Mouse (Mus musculus) kidney, postnatal 0 days (tissue): ENCODE data around the gene Ms4a6b. TPM values are rescaled to one million over a fixed set of nuclear protein-coding genes. Genes with fewer than 3 reads are reported as not detected.
"Not testable (repeated sequence)": the region's sequence is repeated elsewhere in the genome, so short reads cannot be mapped to it uniquely, and the experiment has no call there.

Experiments used
- ATAC-seq: fragments of 200-750 bp; cut with Nextera tagmentation; replicated peaks from 2 replicates; pipeline ENCODE4 v1.8.0; 2017; ENCODE audit warnings: low read depth, moderate number of reproducible peaks, moderate TSS enrichment, moderate library complexity; ENCODE audit not compliant: low FRiP score
- DNase-seq: peaks from one replicate; pipeline ENCODE4 v3.0.0-alpha.2; 2016; ENCODE audit warnings: low spot score
- H3K27ac ChIP-seq: fragments of 300-500 bp; sonication (generic); 2 replicates; pipeline ENCODE4 v1.5.1; 2014; ENCODE audit warnings: mild to moderate bottlenecking
- H3K27me3 ChIP-seq: fragments of 300-500 bp; sonication (generic); 2 replicates; pipeline ENCODE4 v1.6.1; 2014; ENCODE audit warnings: low read length, mixed read lengths; ENCODE audit not compliant: insufficient read depth
- H3K36me3 ChIP-seq: fragments of 300-500 bp; sonication (generic); 2 replicates; pipeline ENCODE4 v1.6.1; 2014; ENCODE audit warnings: low read length, mixed read lengths; ENCODE audit not compliant: insufficient read depth
- H3K4me1 ChIP-seq: fragments of 300-500 bp; sonication (generic); replicated peaks from 2 replicates; pipeline ENCODE4 v1.6.1; 2014; ENCODE audit warnings: antibody characterized with exemption, low read length, mixed read lengths; ENCODE audit not compliant: insufficient read depth
- H3K4me2 ChIP-seq: fragments of 300-500 bp; sonication (generic); 2 replicates; pipeline ENCODE4 v1.6.1; 2014; ENCODE audit warnings: mild to moderate bottlenecking, low read length, moderate library complexity, mixed read lengths
- H3K4me3 ChIP-seq: fragments of 300-500 bp; sonication (generic); replicated peaks from 2 replicates; pipeline ENCODE4 v1.5.1; 2014; ENCODE audit warnings: low read depth, low read length
- H3K9ac ChIP-seq: fragments of 300-500 bp; sonication (generic); 2 replicates; pipeline ENCODE4 v1.6.1; 2014; ENCODE audit warnings: low read depth, low read length
- H3K9me3 ChIP-seq: fragments of 300-500 bp; sonication (generic); replicated peaks from 2 replicates; pipeline ENCODE4 v1.6.1; 2016; ENCODE audit warnings: low read length, inconsistent platforms, mixed read lengths
- CTCF ChIP-seq: IDR thresholded peaks from 2 replicates; pipeline ENCODE4 v1.5.1; 2016; ENCODE audit warnings: antibody characterized with exemption, low read depth, mild to moderate bottlenecking, moderate library complexity
- WGBS: fragments of 180-500 bp; shearing (Covaris S2); extraction: QIAGEN DNeasy Blood & Tissue Kit; methylation state at CpG from one replicate; pipeline ENCODE4 v1.1.7; 2014; 5-methylcytosine and 5-hydroxymethylcytosine counted together
- polyA plus RNA-seq: library from polyadenylated mRNA; unstranded; fragments of >200 nt; fragmentation: Nextera tagmentation; extraction: Ambion mirVana; gene quantifications from 2 replicates; pipeline ENCODE4 v1.2.1, GENCODE M21; 2015

Gene Ms4a6b
- 4.9 and 5.6 TPM in 2 replicates for polyA plus RNA-seq

GRCm38 (mm10) chr19:11516246-11516645, at the start of gene Ms4a6b:
Gene Ms4a6b (plus strand): TSS chr19:11516512.
- no peak for TF ChIP-seq CTCF
- no peak for DNase-seq
- Histone ChIP-seq H3K27me3 (no peaks in the 10 kb centered on the region), H3K36me3 (no peaks in the 10 kb centered on the region), H3K9me3 (no peaks in the 10 kb centered on the region), H3K4me2 (no peak within 1 kb of the TSS), H3K9ac (no peak within 1 kb of the TSS), H3K4me3 (no peak within 1 kb of the TSS), H3K4me1 (no peaks in the 10 kb centered on the region), H3K27ac (no peak within 1 kb of the TSS)
- ATAC-seq = no peak

- H3K9ac ChIP-seq, H3K4me1 ChIP-seq, H3K27ac ChIP-seq, H3K4me2 ChIP-seq, DNase-seq, H3K36me3 ChIP-seq, H3K27me3 ChIP-seq, H3K4me3 ChIP-seq, H3K9me3 ChIP-seq, ATAC-seq: not testable (repeated sequence)
- WGBS = 56% methylated on average over 1 of the region's 1 CpGs
Measured at GRCm38 (mm10) chr19:11468361-11468760, 48.0 kb upstream of the Ms4a6b start.

GRCm38 (mm10) chr19:11469215-11469614, 47.1 kb upstream of the Ms4a6b start, which contains the start of gene Ms4a6c:
Gene Ms4a6c (plus strand): TSS chr19:11469366.
- H3K36me3 ChIP-seq, H3K4me1 ChIP-seq, H3K27me3 ChIP-seq, H3K4me2 ChIP-seq, H3K9me3 ChIP-seq, H3K4me3 ChIP-seq, ATAC-seq, DNase-seq, H3K9ac ChIP-seq, H3K27ac ChIP-seq: not testable (repeated sequence)
- WGBS = 88% methylated on average over 4 of the region's 4 CpGs

GRCm38 (mm10) chr19:11479714-11480113, 36.6 kb upstream of the Ms4a6b start:
- no peak for TF ChIP-seq CTCF
- no peak overlapping the region for H3K27ac ChIP-seq

GRCm38 (mm10) chr19:11482684-11483083, 33.6 kb upstream of the Ms4a6b start:
- no peak overlapping the region for H3K9ac ChIP-seq
- no peaks in the 10 kb centered on the region for H3K36me3 ChIP-seq
- no peak overlapping the region for H3K4me3 ChIP-seq
- DNase-seq = no peak
- H3K27ac ChIP-seq = no peak overlapping the region
- 85% methylated on average over 2 of the region's 2 CpGs for WGBS
- no peak for TF ChIP-seq CTCF
- no peaks in the 10 kb centered on the region for H3K4me1 ChIP-seq
- no peaks in the 10 kb centered on the region for H3K27me3 ChIP-seq
- no peak overlapping the region for H3K4me2 ChIP-seq
- no peaks in the 10 kb centered on the region for H3K9me3 ChIP-seq
- no peak for ATAC-seq

More at GRCm38 (mm10) chr19:11479714-11480113, 36.6 kb upstream of the Ms4a6b start:
- no peak overlapping the region for H3K4me2 ChIP-seq
- no peak overlapping the region for H3K9ac ChIP-seq
- ATAC-seq = no peak
- no peaks in the 10 kb centered on the region for H3K27me3 ChIP-seq
- WGBS = 83% methylated on average over 2 of the region's 2 CpGs
- no peaks in the 10 kb centered on the region for H3K9me3 ChIP-seq
- H3K36me3 ChIP-seq = no peaks in the 10 kb centered on the region
- H3K4me3 ChIP-seq = no peak overlapping the region
- no peaks in the 10 kb centered on the region for H3K4me1 ChIP-seq
- DNase-seq = no peak

- Histone ChIP-seq H3K36me3 (no peaks in the 10 kb centered on the region), H3K9ac (no peak overlapping the region), H3K4me3 (no peak overlapping the region), H3K4me2 (no peak overlapping the region), H3K9me3 (no peaks in the 10 kb centered on the region), H3K27me3 (no peaks in the 10 kb centered on the region), H3K4me1 (no peaks in the 10 kb centered on the region), H3K27ac (no peak overlapping the region)
- WGBS = 69% methylated on average over 4 of the region's 4 CpGs
- no peak for DNase-seq
- no peak for ATAC-seq
- TF ChIP-seq CTCF = no peak
Measured at GRCm38 (mm10) chr19:11483941-11484340, 32.4 kb upstream of the Ms4a6b start.

- no peak for DNase-seq
- Histone ChIP-seq H3K27me3 (no peaks in the 10 kb centered on the region), H3K36me3 (no peaks in the 10 kb centered on the region), H3K9ac (no peak overlapping the region), H3K9me3 (no peaks in the 10 kb centered on the region), H3K4me2 (no peak overlapping the region), H3K4me3 (no peak overlapping the region), H3K27ac (no peak overlapping the region), H3K4me1 (no peaks in the 10 kb centered on the region)
- WGBS = 72% methylated on average over 3 of the region's 3 CpGs
- no peak for ATAC-seq
- no peak for TF ChIP-seq CTCF
Measured at GRCm38 (mm10) chr19:11484388-11484787, 31.9 kb upstream of the Ms4a6b start.
